Mouse (Mus musculus) C2C12 (cell line): Measurements from ENCODE around the gene F11r. TPM values are rescaled to one million over a fixed set of nuclear protein-coding genes. Genes with fewer than 3 reads are reported as not detected.

ENCODE experiments used
- H3K27me3 ChIP-seq: one replicate; pipeline ENCODE4 v1.6.1; 2011; ENCODE audit not compliant: control insufficient read depth, insufficient read depth, insufficient read length
- H3K36me3 ChIP-seq: one replicate; pipeline ENCODE4 v1.6.1; 2011; ENCODE audit not compliant: control insufficient read depth, insufficient read depth
- H3K4me3 ChIP-seq: one replicate; pipeline ENCODE4 v1.5.1; 2011; ENCODE audit warnings: mild to moderate bottlenecking, control low read depth; ENCODE audit not compliant: poor library complexity, insufficient read depth, severe bottlenecking
- H3K79me2 ChIP-seq: one replicate; pipeline ENCODE4 v1.6.1; 2011; ENCODE audit not compliant: control insufficient read depth, insufficient read depth
- H3K79me3 ChIP-seq: one replicate; pipeline ENCODE4 v1.6.1; 2011; ENCODE audit warnings: low read depth, control low read depth
- H3ac ChIP-seq: one replicate; pipeline ENCODE3; 2011; ENCODE audit warnings: low read depth; ENCODE audit not compliant: control insufficient read depth, insufficient read length
- CEBPB ChIP-seq: IDR thresholded peaks from one replicate; pipeline ENCODE4 v1.6.1; 2011; ENCODE audit warnings: low read depth, mild to moderate bottlenecking, control low read depth, moderate library complexity
- CTCF ChIP-seq: IDR thresholded peaks from one replicate; pipeline ENCODE4 v1.5.1; 2011; ENCODE audit not compliant: control insufficient read depth, insufficient read depth, insufficient read length
- FOSL1 ChIP-seq: IDR thresholded peaks from one replicate; pipeline ENCODE4 v1.8.0; 2011; ENCODE audit warnings: mild to moderate bottlenecking, low read length; ENCODE audit not compliant: poor library complexity, insufficient read depth, severe bottlenecking
- MAX ChIP-seq: IDR thresholded peaks from one replicate; pipeline ENCODE4 v1.6.1; 2011; ENCODE audit warnings: mild to moderate bottlenecking, control low read depth
- MYOD1 ChIP-seq: IDR thresholded peaks from one replicate; pipeline ENCODE4 v1.6.1; 2011; ENCODE audit warnings: low read depth; ENCODE audit not compliant: control insufficient read depth, insufficient read length
- MYOG ChIP-seq: IDR thresholded peaks from one replicate; pipeline ENCODE4 v1.6.1; 2011; ENCODE audit not compliant: control insufficient read depth, insufficient read length; ENCODE audit errors: extremely low read depth
- USF1 ChIP-seq: IDR thresholded peaks from one replicate; pipeline ENCODE4 v1.6.1; 2011; ENCODE audit warnings: low read depth, mild to moderate bottlenecking, control low read depth, moderate library complexity
- polyA plus RNA-seq: library from polyadenylated mRNA; unstranded; fragments of >200 nt; fragmentation: generic; extraction: Trizol; gene quantifications from one replicate; pipeline ENCODE4 v1.2.1, GENCODE M21; 2012; ENCODE audit warnings: missing spikeins

The F11r gene
- polyA plus RNA-seq, 1 experiment, result 3.6 TPM

- TF ChIP-seq MYOG, result no peak
- no peak for TF ChIP-seq CEBPB
- TF ChIP-seq FOSL1, result no peak
- no peak for TF ChIP-seq MYOD1
- no peak for TF ChIP-seq USF1
- TF ChIP-seq MAX, result no peak
- TF ChIP-seq CTCF, result no peak
- Histone ChIP-seq H3K36me3 (peaks cover 33% of the 10 kb centered on the region), H3K79me3 (peaks cover 10% of the 10 kb centered on the region)
These were observed 18.7 kb upstream of the F11r start, which contains the start of gene Tstd1 for GRCm38 (mm10) chr1:171418660-171419059. TSS of gene Tstd1 (plus strand) at chr1:171418872.

DNA sequence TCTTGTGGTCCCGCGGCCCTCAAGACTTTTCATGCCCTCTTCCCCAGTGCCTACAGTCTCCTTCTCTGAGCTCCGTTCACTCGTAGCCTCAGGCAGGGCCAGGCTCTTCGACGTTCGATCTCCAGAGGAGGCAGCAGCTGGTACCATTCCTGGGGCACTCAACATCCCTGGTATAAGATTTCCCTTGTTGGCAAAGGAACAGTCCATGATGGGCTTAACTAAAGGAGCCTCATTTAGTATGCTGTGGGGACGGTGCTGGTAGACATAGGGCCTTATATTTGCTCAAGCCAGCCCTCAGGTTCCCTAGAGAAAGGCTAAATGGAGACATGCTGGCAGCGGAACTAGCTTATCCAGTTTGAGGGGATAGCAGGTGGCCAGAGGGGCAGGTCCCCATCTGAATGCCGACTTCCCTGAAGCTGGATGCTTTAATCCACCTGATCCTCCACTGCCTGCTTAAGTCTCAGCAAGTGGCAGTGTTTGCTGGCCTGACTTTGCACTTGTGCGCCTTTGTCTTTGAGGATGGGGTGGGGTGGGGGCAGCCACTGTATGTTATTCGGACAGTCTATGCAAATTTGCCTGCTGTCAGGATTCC, 17.9 kb upstream of the F11r start:
- Histone ChIP-seq H3K4me3 (no peak overlapping the region), H3K79me2 (peaks cover 10% of the 10 kb centered on the region), H3ac (no peak overlapping the region), H3K79me3 (peaks cover 3% of the 10 kb centered on the region), H3K36me3 (peaks cover 33% of the 10 kb centered on the region), H3K27me3 (no peaks in the 10 kb centered on the region)
- no peak for TF ChIP-seq MYOG
- TF ChIP-seq CEBPB, result no peak
- TF ChIP-seq FOSL1, result no peak
- no peak for TF ChIP-seq MAX
- no peak for TF ChIP-seq CTCF
- TF ChIP-seq USF1, result no peak
- TF ChIP-seq MYOD1, result no peak

More at GRCm38 (mm10) chr1:171418660-171419059, 18.7 kb upstream of the F11r start, which contains the start of gene Tstd1:
- H3K4me3 ChIP-seq, result no peak within 1 kb of the TSS
- H3ac ChIP-seq, result no peak within 1 kb of the TSS
- no peaks in the 10 kb centered on the region for H3K27me3 ChIP-seq
- H3K79me2 ChIP-seq, result peaks cover 18% of the 10 kb centered on the region

DNA sequence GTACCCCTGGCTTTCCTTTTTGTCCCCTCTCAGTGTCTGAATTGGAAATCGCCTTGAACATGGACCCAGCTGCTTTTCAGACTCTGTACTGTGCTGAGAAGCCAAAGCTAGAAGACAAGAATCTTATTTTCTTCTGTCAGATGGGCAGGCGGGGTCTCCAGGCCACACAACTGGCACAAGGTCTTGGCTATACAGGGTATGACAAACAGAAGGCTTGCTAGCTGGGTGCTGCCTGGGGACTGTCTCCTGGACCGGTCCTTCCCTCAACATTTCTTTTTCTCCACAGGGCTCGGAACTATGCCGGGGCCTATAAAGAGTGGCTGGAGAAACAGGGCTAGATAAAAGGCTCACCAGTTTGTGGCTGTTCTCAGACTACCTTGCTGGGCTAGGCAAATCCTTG, 17.4 kb upstream of the F11r start:
- peaks cover 5% of the 10 kb centered on the region for H3K79me2 ChIP-seq
- H3K4me3 ChIP-seq, result no peak overlapping the region

GRCm38 (mm10) chr1:171422504-171423095, 14.7 kb upstream of the F11r start:
- Histone ChIP-seq H3K36me3 (peaks cover 24% of the 10 kb centered on the region), H3K79me3 (no peaks in the 10 kb centered on the region), H3ac (no peak overlapping the region), H3K4me3 (no peak overlapping the region), H3K27me3 (no peaks in the 10 kb centered on the region), H3K79me2 (no peaks in the 10 kb centered on the region)
- no peak for TF ChIP-seq CEBPB

More for the DNA sequence above, 17.4 kb upstream of the F11r start:
- Histone ChIP-seq H3K79me3 (peaks cover 2% of the 10 kb centered on the region), H3K36me3 (peaks cover 33% of the 10 kb centered on the region), H3ac (no peak overlapping the region), H3K27me3 (no peaks in the 10 kb centered on the region)
- no peak for TF ChIP-seq MYOD1
- no peak for TF ChIP-seq USF1
- no peak for TF ChIP-seq MAX
- TF ChIP-seq MYOG, result no peak
- TF ChIP-seq CEBPB, result no peak
- TF ChIP-seq CTCF, result no peak
- TF ChIP-seq FOSL1, result no peak

- H3K36me3 ChIP-seq, result peaks cover 5% of the 10 kb centered on the region
- H3K27me3 ChIP-seq, result no peaks in the 10 kb centered on the region
- no peaks in the 10 kb centered on the region for H3K79me3 ChIP-seq
- H3K4me3 ChIP-seq, result no peak overlapping the region
- H3K79me2 ChIP-seq, result no peaks in the 10 kb centered on the region
- no peak for TF ChIP-seq CEBPB
- TF ChIP-seq MYOG, result no peak
- H3ac ChIP-seq, result no peak overlapping the region
These were observed 12.7 kb upstream of the F11r start for GRCm38 (mm10) chr1:171424638-171425037.

GRCm38 (mm10) chr1:171425126-171425525, 12.2 kb upstream of the F11r start:
- H3K4me3 ChIP-seq, result no peak overlapping the region
- H3K79me3 ChIP-seq, result no peaks in the 10 kb centered on the region
- H3ac ChIP-seq, result no peak overlapping the region
- no peak for TF ChIP-seq MAX
- TF ChIP-seq MYOG, result no peak
- TF ChIP-seq CEBPB, result no peak
- TF ChIP-seq MYOD1, result no peak
- no peak for TF ChIP-seq CTCF
- TF ChIP-seq USF1, result no peak
- no peaks in the 10 kb centered on the region for H3K79me2 ChIP-seq
- H3K36me3 ChIP-seq, result no peaks in the 10 kb centered on the region
- H3K27me3 ChIP-seq, result no peaks in the 10 kb centered on the region
